Mouse (Mus musculus) induced T-regulatory cell, adult 2 months (primary cell): ENCODE results near the gene Gpr19.

Experiments used
- DNase-seq: peaks from one replicate; pipeline ENCODE4 v3.0.0-alpha.2; 2012; ENCODE audit warnings: low read depth

Gpr19 gene

DNA sequence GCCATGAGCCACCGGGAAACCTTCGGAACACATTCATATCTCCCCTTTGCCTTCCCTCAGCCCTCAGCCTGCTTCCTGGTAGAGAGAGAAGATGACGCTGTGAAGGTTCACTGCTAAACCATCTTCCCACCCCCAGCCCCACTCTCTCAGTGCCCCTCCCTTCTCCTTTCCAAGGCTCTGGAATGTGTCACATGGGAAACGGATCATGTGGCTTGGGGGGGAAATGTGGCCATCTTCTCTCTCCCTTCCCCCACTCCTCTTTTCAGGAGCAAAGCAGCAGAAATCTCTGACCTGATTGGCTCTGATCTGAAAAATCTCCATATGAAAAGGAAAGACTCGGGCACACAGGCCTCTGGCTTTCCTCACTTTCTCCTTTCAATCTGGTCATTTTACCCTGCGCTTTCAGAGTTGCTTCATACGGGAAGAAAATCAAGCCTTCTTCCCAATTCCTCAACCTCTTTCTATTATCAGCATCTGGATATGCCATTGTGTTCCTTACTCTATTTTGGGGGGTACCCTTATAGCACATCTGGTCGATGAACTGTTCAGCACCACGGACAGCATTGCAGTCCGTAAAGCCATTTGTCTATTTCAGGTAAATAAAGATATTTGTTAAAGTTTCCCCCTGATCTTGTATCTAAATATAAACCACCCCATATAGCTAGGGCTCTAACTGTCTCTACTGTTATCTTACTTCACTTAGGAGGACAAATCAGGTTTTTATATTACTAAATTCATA lies 10.5 kb downstream of the Gpr19 start:
- DNase-seq, result no peak

DNA sequence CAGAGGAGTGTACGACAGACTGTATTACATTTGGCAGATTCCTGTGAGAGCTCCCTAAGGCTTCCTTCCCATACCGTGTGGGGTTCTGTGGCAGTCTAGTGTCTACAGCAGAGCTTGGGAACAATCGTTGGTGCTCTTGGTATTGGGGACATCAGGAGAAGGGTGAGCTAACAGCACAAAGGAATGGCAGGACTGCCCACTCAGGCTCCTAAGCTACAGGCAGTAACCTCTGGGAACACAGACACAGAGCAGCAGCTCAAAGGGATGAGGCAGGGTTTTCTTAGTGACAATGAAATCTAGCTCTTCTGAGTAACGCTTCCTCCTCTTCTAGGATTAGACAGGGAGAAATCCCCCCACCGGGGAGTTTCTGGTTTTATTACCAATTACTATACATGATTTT lies 11.4 kb downstream of the Gpr19 start:
- DNase-seq, result no peak

DNA sequence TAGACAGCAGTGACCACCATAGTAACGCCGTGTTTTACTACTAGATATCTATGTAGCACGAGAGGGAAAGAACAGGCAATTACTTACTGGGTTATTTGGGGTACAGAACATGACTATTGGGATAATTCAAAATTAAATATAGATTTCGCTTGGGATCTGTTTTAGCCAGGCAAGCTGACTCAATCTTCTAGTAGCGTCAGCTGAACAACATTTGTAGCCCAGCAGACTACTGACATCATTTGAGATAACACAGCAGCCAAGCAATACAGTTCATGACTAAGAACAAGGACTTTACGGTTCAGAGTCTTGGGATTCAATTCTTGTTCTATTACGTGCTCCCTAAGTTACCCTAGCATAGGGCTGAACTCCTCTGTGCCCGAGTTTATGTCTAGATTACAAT lies 11.9 kb downstream of the Gpr19 start:
- DNase-seq, result no peak

DNA sequence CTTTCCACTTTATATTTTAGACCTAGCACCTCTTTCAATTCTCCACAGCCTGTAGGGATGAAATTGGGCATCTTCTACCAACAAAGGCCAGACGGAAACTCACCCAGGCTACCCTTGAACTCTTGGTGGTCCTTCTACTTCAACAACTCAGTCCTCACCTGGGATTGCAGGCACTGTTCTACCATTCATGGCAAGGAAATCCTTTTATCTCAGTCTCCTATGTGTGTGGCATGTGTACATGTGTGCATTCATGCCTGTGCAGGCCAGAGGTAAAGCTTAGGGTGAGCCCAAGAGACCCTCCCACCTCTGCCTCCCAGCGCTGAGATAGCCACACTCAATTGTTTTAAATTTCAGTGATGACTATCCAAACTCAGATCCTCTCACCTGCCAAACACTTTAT lies 12.9 kb downstream of the Gpr19 start:
- no peak for DNase-seq

DNA sequence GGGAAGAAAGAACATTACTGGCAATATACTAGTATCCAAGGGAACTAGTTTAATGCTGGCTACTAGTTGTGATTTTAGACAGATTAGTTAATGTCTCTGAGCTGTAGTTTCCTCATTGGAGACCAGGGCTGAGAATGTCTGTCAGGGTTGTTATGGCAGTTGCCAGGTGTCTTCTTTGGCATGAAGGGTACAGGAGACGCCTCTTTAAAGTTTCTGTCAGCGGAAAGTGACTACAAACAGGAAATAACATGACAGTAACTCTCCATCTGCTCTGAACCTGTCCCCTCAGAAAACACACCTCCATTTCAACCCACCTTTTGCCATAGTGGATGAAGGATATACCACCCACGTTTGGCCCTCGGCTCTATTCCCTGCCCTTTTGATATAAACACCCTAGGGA lies 14.7 kb downstream of the Gpr19 start:
- DNase-seq, result no peak

DNA sequence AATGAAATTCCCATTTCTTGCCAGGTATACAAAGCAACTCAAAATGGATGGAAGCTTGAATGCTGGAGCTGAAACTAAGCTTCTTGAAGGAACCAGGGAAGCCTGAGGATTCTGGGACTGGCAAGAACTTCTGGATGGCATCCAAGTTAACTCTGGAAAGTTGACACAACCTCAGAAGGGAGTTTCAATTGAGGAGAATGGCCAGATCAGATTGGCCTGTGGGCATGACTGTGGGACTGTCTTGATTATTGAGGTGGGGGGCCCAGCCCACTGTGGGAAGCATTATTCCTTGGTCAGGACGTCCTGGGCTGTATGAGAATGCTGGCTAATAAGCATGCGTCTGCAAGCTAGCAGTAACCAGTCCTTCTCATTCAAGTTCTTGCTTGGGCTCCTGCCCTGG lies 18.3 kb downstream of the Gpr19 start:
- DNase-seq, result no peak

DNA sequence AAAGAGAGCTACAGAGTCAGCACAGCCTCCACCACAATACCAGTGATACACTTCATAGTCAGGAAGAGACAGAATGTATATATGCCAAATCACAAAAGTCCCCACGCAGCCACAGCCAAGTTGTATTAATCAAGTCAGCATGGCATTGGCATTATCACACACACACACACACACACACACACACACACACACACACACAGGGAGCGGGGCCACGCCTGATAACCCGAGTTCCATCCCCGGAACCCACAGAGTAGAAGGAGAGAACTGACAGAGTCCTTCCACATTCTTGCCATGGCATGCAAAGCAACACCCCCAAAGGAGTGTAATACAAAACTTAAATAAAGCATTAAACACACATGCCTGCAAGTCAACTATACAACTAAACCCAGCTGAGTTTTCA lies 18.8 kb downstream of the Gpr19 start:
- DNase-seq, result no peak

DNA sequence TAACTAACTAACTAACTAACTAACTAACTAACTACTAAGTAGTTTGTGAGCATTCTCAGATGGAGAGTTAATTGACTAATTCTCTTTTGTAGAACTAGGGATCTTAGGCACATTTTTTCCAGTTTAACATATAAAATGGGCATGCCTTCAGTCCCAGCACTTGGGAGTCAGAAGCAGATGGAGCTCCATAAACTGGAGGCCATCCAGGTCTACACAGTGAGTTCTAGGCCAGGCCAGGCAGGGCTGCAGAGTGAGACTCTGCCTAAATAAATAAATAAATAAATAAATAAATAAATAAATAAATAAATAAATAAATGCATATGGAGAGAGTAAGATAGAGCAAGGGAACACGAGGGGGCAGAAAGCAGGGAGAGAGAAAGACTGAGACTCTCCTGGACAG lies 20.5 kb downstream of the Gpr19 start:
- no peak for DNase-seq

DNA sequence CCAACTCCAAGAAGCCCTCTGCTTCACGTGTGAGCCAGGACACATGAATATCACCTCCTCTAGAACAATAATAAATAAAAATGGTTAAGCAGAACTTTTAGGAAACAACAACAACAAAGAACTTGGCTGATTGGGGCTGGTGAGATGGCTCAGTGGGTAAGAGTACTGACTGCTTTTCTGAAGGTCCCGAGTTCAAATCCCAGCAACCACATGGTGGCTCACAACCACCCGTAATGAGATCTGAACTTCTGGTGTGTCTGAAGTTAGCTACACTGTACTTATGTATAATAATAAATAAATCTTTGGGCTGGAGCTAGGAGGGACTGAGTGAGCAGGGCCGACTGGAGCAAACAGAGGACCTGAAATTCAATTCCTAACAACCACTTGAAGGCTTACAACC lies 21.1 kb downstream of the Gpr19 start:
- no peak for DNase-seq

DNA sequence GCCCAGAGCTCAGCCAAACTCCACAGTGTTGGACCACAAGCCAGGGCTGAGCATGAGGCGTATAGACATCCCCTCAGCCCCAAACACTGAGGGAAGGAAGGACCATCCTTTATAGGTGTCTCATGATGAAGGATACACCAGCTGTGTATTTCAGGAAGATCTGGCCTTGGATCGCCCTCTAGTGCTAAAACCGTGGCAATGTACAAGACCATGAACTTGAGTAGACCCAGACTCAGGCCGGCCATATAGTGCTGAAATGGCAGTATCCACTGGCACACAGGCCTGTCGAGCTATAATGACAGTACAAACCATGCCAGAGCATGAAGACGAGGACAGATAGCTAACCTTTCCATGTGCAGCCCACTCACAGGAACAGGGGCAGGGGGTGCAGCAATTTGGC lies 21.6 kb downstream of the Gpr19 start:
- peak; percentile 44 for DNase-seq

DNA sequence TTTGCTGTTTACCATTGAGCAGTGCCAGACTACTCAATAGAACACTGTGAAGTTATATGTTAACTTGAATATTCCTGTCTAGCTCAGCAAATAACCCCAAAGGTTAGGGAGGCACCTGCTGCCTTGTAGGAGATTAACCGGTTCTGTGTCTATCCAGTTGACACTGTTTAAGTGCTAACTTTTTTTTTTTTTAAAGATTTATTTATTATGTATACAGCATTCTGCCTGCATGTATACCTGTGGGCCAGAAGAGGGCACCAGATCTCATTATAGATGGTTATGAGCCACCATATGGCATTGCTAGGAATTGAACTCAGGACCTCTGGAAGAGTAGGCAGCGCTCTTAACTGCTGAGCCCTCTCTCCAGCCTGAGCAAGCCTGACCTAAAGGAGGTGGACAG lies 25.4 kb downstream of the Gpr19 start:
- peak; percentile 56 for DNase-seq

DNA sequence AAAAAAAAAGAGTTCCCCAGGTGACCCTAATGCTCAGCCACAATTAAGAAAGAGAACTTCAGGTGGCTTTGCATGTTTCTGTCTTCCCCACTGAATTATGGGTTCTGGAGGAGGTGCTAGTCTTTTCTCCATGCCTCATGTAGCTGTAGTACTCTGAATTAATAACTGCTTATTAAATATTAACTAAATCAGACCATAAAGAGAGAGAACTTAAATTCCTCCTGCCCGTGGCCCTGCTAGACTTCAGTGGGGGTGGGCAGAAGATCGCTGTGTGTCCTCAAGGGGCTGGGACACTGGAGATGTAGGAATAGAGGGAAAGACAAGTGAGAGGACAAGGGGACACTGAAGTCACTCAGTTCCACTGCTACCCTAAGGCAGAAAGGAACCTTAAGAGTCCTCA lies 26.1 kb downstream of the Gpr19 start:
- no peak for DNase-seq

DNA sequence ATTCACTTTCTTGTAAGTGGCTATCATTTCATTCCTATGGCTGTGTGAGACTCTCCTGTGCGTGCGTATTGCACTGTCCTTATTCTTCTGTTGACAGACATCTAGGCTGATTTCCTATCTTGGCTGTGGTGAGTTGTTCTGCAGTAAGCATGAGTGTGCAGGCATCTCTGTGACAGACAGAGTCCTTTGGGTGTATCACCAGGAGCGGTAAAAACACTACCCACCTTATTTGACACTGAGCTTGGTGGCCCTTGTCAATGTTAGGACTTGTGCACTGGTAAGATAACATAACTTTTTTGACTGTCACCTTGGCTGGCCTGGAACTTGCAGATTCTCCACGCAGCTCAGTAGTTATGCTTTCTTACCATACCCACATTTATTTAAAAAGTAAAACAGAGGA lies 27.5 kb downstream of the Gpr19 start:
- DNase-seq, result no peak

DNA sequence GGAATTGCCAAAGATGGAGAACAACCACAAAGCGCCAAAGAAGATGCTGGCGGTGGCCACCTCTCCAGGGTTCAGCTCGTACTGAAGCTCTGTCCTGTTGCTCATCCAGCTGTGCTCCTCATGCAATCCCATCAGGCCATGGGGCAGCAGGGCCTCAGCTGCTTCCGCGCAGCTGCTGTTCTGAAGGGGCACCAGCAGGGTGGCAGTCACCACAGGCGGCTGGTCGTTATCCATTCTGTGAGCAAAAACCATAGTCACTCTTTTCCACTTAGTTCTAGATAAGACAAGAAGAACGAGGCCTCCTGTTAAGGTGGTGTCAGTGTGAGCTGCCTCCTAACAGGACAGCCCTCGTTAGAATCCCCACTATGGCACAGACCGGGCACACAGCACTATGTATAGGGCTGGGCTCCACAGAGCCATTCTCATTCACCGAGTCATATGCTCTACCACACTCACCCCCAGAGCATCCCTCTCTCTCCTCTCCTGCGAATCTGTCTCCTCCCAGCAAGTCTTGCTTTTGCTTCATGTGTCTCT lies 28.1 kb downstream of the Gpr19 start:
- no peak for DNase-seq

DNA sequence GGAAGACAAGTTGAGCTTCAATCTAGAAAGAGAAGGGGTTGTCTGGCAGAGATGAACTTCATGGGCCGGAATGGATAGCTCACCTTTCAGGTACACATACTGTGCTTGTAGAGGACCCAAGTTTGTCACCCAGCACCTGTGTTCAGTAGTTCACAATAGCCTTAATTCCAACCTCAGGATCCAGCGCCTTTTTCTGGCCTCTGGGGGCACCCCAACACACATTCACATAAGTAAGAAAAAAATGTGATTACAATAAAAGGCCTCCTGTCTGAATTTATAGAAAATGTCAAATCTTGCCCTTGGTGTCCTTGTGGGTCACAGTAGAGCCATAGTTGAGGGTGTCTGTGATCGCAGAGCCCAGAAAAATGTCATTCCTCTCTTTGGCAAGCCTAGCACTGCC lies 31.1 kb downstream of the Gpr19 start:
- no peak for DNase-seq

DNA sequence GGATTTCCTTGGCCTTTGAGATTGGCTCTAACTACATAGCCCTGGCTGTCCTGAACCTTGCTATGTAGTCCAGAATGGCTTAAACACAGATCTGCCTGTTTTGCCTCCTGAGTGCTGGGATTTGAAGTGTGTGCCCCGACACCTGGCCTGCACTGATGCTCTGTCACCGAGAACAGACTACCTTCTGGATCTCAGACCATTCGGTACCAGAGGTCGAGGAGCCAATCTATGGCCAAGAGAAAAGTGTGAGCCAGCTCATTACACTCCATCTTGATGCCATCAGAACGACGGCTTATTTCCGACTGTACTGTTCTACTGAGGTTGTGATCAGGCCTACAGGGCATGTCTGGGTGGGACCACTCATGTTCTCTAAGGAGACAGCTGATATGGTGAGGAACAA lies 32.3 kb downstream of the Gpr19 start:
- DNase-seq, result no peak

DNA sequence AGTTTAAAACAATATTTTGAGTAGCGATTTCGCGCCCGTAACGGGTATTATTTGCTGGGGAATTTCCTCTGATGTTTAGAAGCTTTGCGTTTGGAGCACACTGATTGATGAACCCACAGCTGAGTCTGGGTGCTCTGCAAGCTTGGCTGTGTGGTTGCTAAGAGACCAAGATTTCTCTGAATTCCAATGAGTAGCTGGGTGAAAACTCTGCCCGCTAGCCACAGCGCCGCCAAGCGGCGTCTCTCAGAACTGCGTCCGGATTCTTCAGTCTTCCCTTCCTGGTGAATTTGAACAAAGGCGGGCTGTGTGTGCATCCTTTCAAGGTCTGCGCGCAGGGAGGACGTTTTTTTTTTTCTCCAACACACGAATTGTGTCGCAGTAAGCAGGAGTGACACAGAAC lies 35.2 kb downstream of the Gpr19 start:
- peak; percentile 90 for DNase-seq

DNA sequence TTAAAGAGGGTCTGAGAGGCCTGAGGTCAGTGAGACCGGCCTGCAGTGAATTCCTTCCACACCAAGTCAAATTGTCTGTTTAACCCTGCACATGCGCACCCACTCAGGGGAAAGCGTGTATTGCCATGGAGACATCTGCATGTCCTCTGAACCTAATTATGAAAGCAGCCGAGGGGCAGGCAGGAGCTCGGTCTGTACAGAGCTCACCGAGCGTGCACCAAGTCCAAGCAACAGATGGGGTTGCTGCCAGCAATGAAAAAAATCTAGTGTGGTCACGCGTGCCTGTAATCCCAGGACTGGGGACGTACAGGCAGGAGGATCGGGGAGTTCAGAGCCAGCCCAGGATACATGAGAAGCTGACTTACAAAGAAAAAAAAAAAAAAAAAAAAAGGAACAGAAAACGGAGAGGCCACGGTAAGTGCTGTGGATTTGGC lies 35.7 kb downstream of the Gpr19 start:
- DNase-seq, result no peak

DNA sequence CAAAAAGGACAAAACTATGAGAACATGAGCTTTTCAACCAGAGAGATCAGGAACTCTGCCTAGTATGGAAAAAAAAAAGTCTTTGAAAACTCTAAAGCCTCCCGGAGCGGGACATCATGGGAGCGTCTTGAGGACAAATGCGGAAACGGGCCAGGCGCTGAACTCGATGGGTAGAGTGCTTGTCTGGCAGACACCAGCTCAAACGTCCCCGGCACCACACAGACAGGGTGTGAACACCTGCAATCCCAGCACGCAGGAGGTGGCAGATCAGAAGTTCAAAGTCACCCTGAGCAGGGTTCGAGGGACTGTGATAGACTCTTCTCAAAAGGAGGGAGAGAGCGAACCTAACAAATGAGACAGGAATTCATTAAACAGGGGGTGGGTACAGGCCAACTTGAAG lies 37.0 kb downstream of the Gpr19 start:
- no peak for DNase-seq

DNA sequence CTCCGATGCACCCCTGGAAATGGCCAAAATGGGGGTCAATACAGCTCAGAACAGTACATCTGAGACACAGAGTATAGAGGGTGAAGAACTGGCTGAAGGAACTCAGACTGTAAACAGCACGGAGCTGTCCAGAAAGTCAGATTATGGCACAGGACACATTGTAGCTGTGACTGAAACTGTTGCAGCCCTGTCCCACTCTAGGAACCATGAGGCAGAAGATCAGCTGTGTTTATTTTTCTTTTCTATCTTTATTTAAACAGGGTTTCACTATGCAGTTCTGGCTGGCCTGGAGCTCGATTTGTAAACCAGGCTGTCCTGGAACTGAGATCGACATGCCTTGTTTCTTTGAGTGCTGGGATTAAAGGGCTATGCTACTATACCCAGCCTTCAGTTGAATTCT lies 38.1 kb downstream of the Gpr19 start:
- DNase-seq, result no peak

DNA sequence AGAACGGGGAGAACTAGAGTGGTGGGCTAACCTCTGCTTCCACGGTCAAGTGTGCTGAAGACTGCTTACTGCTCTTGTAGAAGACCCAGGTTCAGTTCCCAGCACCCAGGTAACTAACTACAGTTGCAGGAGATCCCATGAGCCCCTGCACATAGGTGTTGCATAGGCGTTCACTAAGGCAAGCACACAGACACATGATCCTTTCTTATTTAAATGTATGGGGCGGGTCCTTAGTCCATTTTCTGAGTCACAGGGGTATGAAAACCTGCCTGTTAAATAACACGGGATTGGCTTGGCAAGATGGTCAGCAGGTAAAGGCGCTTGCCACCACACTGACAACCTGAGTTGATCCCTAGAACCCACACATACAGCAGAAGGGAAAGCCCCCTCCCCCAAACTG lies 39.4 kb downstream of the Gpr19 start:
- no peak for DNase-seq

DNA sequence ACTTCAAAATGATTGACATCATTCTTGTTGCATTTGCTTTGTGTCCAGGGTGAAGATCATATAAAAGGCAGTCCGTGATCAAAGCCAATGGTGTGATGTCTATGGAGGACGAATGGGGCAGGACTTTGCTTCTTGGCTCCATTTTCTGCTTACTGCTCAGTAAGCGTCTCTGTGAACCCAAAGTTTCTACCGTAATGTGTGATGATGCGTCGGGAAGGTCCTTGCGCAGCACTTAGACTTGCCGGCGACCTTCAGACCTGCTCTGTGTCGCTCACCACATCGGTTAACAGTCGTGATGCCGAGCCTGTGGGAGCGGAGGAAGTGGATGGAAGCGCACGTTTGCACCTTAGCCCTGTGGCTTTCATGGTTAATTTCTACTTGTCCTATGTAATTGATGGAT lies 42.5 kb downstream of the Gpr19 start:
- DNase-seq, result no peak

DNA sequence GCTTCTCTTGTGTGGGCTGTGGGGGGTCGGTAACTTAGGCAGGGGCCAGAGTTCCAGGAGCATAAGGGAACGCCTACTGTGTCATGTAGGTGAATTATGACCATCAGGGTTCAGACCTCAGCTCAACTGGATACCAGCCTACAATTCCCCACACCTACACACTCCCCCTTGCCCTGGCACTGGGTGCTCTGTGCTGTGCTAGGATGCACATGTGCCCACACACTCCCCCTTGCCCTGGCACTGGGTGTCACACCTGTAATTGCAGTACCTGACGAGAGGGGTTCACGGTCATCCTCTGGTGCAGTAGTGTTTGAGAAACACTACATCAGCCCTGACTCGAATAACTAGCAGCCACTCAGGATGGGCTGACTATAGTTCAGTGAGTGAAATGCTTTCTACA lies 43.6 kb downstream of the Gpr19 start:
- no peak for DNase-seq

DNA sequence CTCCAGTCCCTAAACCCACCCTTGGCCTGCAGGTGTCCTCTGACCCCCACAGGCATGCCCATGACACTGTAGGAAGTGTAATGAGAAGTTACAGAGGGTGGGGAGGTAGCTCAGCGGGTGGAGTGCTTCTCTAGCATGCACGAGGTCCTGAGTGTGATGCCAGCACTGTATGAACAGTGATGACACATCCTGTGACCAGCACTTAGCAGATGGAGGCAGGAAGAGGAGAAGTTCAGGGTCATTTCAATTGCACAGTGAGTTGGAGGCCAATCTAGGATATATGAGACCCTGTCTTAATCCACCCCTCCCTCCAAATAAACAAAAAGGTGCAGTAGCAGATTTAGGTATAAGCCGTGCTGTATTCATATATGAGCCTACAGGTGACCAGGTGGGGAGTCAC lies 48.4 kb downstream of the Gpr19 start:
- DNase-seq, result no peak
